Mouse (Mus musculus) liver, embryonic 16.5 days (tissue): ENCODE data around the gene Foxk1. TPM values are rescaled to one million over a fixed set of nuclear protein-coding genes. Genes with fewer than 3 reads are reported as not detected.

ENCODE experiments used
- ATAC-seq: fragments of 200-750 bp; cut with Nextera tagmentation; 2 replicates; pipeline ENCODE4 v1.8.0; 2017; ENCODE audit warnings: low read depth, mild to moderate bottlenecking, moderate number of reproducible peaks, moderate library complexity
- H3K27ac ChIP-seq: fragments of 300-500 bp; sonication (generic); 2 replicates; pipeline ENCODE4 v1.5.1; 2014; ENCODE audit warnings: mild to moderate bottlenecking, low read length
- H3K27me3 ChIP-seq: fragments of 300-500 bp; sonication (generic); 2 replicates; pipeline ENCODE4 v1.6.1; 2014; ENCODE audit warnings: low read depth, low read length, mixed read lengths; ENCODE audit not compliant: control insufficient read depth, insufficient read depth
- H3K36me3 ChIP-seq: fragments of 300-500 bp; sonication (generic); 2 replicates; pipeline ENCODE4 v1.6.1; 2014; ENCODE audit warnings: mild to moderate bottlenecking; ENCODE audit not compliant: control insufficient read depth, insufficient read depth
- H3K4me1 ChIP-seq: fragments of 300-500 bp; sonication (generic); 2 replicates; pipeline ENCODE4 v1.6.1; 2014; ENCODE audit warnings: low read depth, low read length, mixed read lengths; ENCODE audit not compliant: control insufficient read depth
- H3K4me2 ChIP-seq: fragments of 300-500 bp; sonication (generic); 2 replicates; pipeline ENCODE4 v1.6.1; 2014; ENCODE audit warnings: low read depth, low read length, mixed read lengths
- H3K4me3 ChIP-seq: fragments of 300-500 bp; sonication (generic); 2 replicates; pipeline ENCODE4 v1.5.1; 2014; ENCODE audit warnings: low read depth, mild to moderate bottlenecking, low read length
- H3K9ac ChIP-seq: fragments of 300-500 bp; sonication (generic); 2 replicates; pipeline ENCODE4 v1.6.1; 2014; ENCODE audit warnings: low read depth, low read length
- H3K9me3 ChIP-seq: fragments of 300-500 bp; sonication (generic); replicated peaks from 2 replicates; pipeline ENCODE4 v1.6.1; 2016; ENCODE audit warnings: low read length; ENCODE audit not compliant: control insufficient read depth
- WGBS: fragments of 180-500 bp; shearing (Covaris S2); extraction: QIAGEN DNeasy Blood & Tissue Kit; methylation state at CpG from one replicate; pipeline ENCODE4 v1.1.7; 2014; ENCODE audit not compliant: insufficient replicate concordance; 5-methylcytosine and 5-hydroxymethylcytosine counted together
- polyA plus RNA-seq: library from polyadenylated mRNA; unstranded; fragments of >200 nt; fragmentation: Nextera tagmentation; extraction: Ambion mirVana; gene quantifications from 2 replicates; pipeline ENCODE4 v1.2.1, GENCODE M21; 2015

Foxk1 gene
- polyA plus RNA-seq, 1 experiment from 2014 or later: 0.97 TPM

GRCm38 (mm10) chr5:142504175-142504574, 102.9 kb downstream of the Foxk1 start:
- 42% methylated on average over 3 of the region's 3 CpGs for WGBS
- Histone ChIP-seq H3K27me3 (no peaks in the 10 kb centered on the region), H3K27ac (no peak overlapping the region), H3K9ac (no peak overlapping the region), H3K4me3 (no peak overlapping the region), H3K4me1 (no peaks in the 10 kb centered on the region), H3K36me3 (no peaks in the 10 kb centered on the region), H3K4me2 (no peak overlapping the region), H3K9me3 (no peaks in the 10 kb centered on the region)
- ATAC-seq: no peak

GRCm38 (mm10) chr5:142505695-142506423, 104.6 kb downstream of the Foxk1 start:
- WGBS: 37% methylated on average over 3 of the region's 3 CpGs
- no peak overlapping the region for H3K9ac ChIP-seq
- no peaks in the 10 kb centered on the region for H3K4me1 ChIP-seq
- ATAC-seq: no peak
- H3K4me2 ChIP-seq: no peak overlapping the region
- no peak overlapping the region for H3K4me3 ChIP-seq
- no peaks in the 10 kb centered on the region for H3K36me3 ChIP-seq
- no peak overlapping the region for H3K27ac ChIP-seq
- no peaks in the 10 kb centered on the region for H3K9me3 ChIP-seq
- H3K27me3 ChIP-seq: no peaks in the 10 kb centered on the region

DNA sequence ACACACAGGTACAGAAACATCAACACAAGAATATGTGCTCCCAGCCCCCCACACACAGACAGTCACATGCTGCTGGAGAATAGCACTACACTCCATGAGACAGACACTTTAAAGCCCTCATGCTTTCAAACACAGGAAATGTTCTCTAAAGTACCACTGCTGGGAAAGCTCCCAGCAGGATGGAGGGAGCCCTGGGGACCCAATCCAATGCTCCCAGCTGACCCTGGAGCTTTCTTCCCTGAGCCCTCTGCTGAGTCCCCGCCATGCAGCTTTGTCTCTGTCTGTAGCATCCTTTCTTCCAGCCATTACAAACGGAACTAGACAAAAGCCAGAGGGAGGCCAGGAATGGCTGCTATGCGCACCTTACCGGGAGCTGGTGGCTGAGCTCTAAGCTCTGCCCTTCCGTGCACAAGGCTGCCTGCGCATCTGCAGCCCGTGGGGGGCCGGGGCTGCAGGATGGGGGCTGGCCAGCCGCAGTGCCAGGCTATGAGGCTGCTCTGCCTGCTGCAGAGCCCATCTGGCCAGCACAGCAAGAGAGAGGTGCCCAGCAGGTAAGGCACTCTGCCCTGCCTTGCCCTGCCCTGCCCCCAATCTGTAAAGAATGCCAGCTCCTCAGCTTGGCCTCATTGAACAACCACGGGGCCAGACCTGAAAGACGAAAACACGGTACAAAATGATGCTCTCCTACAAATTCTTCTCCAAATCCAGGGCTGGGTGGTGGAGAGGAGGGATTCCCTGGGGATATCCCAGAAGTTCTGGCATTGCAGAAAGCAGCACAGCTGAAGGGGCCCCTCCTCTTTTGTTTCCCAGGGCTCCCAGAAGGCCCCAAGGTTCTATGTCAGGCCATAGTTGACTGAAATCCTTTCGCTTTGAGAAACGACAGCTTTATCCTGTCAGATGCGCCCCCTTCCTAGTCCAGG, 108.1 kb downstream of the Foxk1 start:
- Histone ChIP-seq H3K27me3 (no peaks in the 10 kb centered on the region), H3K27ac (no peak overlapping the region), H3K36me3 (no peaks in the 10 kb centered on the region), H3K4me1 (no peaks in the 10 kb centered on the region), H3K4me2 (no peak overlapping the region), H3K9me3 (no peaks in the 10 kb centered on the region), H3K9ac (no peak overlapping the region), H3K4me3 (no peak overlapping the region)
- no peak for ATAC-seq
- WGBS: 35% methylated on average over 15 of the region's 15 CpGs

GRCm38 (mm10) chr5:142510061-142510414, 108.7 kb downstream of the Foxk1 start:
- Histone ChIP-seq H3K4me3 (no peak overlapping the region), H3K9me3 (no peaks in the 10 kb centered on the region), H3K4me2 (no peak overlapping the region), H3K27me3 (no peaks in the 10 kb centered on the region), H3K4me1 (no peaks in the 10 kb centered on the region), H3K27ac (no peak overlapping the region), H3K36me3 (no peaks in the 10 kb centered on the region), H3K9ac (no peak overlapping the region)
- no peak for ATAC-seq
- WGBS: 53% methylated on average over 7 of the region's 7 CpGs

Other genes starting within 250 kb of the Foxk1 start
- 4.6 and 5.2 TPM in 2 replicates for gene Ap5z1, start 62.4 kb downstream of the Foxk1 start, polyA plus RNA-seq
- not detected in 2 replicates for gene Papolb, start 128.6 kb downstream of the Foxk1 start, polyA plus RNA-seq
- gene Radil, start 149.6 kb downstream of the Foxk1 start, polyA plus RNA-seq: 0.08 and 0.09 TPM in 2 replicates
- gene Mmd2, start 207.3 kb downstream of the Foxk1 start, polyA plus RNA-seq: 19.3 and 20.6 TPM in 2 replicates
- gene Wipi2, start 226.2 kb downstream of the Foxk1 start, polyA plus RNA-seq: 29.3 and 32.2 TPM in 2 replicates